Mouse (Mus musculus) embryonic fibroblast, embryonic 13.5 days (primary cell): ENCODE data around the gene Cdkn2aip.

Source experiments
- CTCF ChIP-seq: IDR thresholded peaks from 2 replicates; pipeline ENCODE4 v1.5.1; 2011; ENCODE audit warnings: mild to moderate bottlenecking, control low read depth, low read length, moderate library complexity, borderline replicate concordance; ENCODE audit not compliant: insufficient read depth
- POLR2A ChIP-seq: IDR thresholded peaks from 2 replicates; pipeline ENCODE4 v1.6.1; 2011; ENCODE audit warnings: low read depth, mild to moderate bottlenecking, control low read depth, low read length, moderate library complexity

GRCm38 (mm10) chr8:47695431-47696105, 18.2 kb downstream of the Cdkn2aip start:
- TF ChIP-seq CTCF (no peak), POLR2A (no peak)
